Mouse (Mus musculus): ENCODE measurements around the gene Timm29. TPM values are rescaled to one million over a fixed set of nuclear protein-coding genes. Genes with fewer than 3 reads are reported as not detected.

The Timm29 gene
- polyA plus RNA-seq, 1 experiment from 2014 or later = 16.5 TPM

DNA sequence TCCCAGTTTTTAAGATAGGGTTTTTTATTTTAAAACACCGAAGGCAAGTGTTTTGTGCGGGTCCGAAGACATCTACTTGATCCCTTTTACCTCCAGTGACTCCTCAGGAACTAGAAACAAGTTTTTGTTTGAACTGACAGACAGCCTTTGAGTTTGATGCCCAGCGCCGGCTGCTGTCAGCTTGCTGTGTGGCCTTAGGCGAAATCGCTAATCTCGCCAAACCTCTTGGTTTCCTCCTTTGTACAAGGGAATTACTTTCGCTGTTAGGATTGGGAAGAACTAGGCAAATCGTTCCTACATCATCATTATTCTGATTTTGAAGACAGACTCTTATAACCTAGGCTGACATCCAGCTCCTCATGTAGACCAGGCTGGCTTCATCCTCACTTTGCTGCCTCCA is 24.5 kb downstream of the Timm29 start:
- H3K9me3 ChIP-seq (ENCODE audit: low read length) = no peaks in the 10 kb centered on the region
- peak overlapping the region; percentile 54 for H3K4me2 ChIP-seq (replicated peaks; ENCODE audit: low read depth, low read length)
- no peaks in the 10 kb centered on the region for H3K27me3 ChIP-seq (replicated peaks; ENCODE audit: insufficient read depth, low read length)
- H3K4me1 ChIP-seq (ENCODE audit: insufficient read depth, low read depth, low read length) = no peaks in the 10 kb centered on the region
- no peak for ATAC-seq
- H3K27ac ChIP-seq (ENCODE audit: low read length) = peak overlapping the region; percentile 96
- 6% methylated on average over 10 of the region's 10 CpGs for WGBS
- DNase-seq (ENCODE audit: low spot score) = no peak
- H3K36me3 ChIP-seq (ENCODE audit: insufficient read depth, low read length) = no peaks in the 10 kb centered on the region
- H3K4me3 ChIP-seq (ENCODE audit: low read depth, low read length) = peak overlapping the region; percentile 83
- TF ChIP-seq CTCF (IDR thresholded peaks at IDR 0.05) = no peak
- H3K9ac ChIP-seq (replicated peaks; ENCODE audit: low read depth) = peak overlapping the region; percentile 82

DNA sequence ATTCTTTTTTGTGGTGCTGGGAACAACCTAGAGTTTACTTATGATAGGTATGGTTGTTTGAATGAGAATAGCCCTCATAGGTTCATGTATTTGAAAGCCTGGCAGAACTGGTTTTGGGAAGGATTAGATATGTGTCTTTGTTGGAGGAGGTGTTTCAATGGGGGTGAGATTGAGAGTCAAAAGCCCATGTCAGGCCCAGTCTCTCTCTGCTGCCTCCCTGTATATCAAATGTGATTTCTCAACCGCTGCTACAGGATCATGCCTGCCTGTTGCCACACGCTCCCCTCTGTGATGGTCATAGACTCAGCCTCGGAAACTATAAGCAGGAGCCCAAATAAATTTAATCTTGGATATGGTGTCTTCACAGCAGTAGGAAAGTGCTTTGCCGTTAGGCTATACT is 27.7 kb downstream of the Timm29 start:
- Histone ChIP-seq H3K27ac (ENCODE audit: low read length) (no peak overlapping the region), H3K4me2 (replicated peaks; ENCODE audit: low read depth, low read length) (no peak overlapping the region), H3K27me3 (replicated peaks; ENCODE audit: insufficient read depth, low read length) (no peaks in the 10 kb centered on the region), H3K4me1 (ENCODE audit: insufficient read depth, low read depth, low read length) (no peaks in the 10 kb centered on the region), H3K4me3 (ENCODE audit: low read depth, low read length) (no peak overlapping the region), H3K36me3 (ENCODE audit: insufficient read depth, low read length) (no peaks in the 10 kb centered on the region), H3K9me3 (ENCODE audit: low read length) (no peaks in the 10 kb centered on the region), H3K9ac (replicated peaks; ENCODE audit: low read depth) (no peak overlapping the region)
- no peak for TF ChIP-seq CTCF (IDR thresholded peaks at IDR 0.05)
- 72% methylated on average over 4 of the region's 4 CpGs for WGBS
- no peak for DNase-seq (ENCODE audit: low spot score)
- no peak for ATAC-seq

DNA sequence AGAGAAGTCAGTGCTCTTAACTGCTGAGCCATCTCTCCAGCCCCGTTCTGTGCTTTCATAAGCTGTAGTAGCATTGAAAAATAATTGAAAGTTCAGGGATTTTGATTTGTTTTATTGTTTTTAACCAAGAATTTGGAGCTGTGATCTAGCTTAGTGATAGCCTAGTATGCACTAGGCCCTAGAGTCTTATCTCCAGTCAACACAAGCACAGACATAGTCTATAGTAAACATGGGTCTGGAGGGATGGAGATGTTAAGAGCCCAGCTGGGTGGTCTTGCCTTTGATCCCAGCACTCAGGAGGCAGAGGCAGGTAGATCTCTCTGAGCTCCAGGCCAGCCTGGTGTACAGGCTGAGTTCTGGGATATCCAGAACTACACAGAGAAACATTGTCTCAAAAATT is 30.2 kb downstream of the Timm29 start:
- no peak overlapping the region for H3K27ac ChIP-seq (ENCODE audit: low read length)
- no peaks in the 10 kb centered on the region for H3K9me3 ChIP-seq (ENCODE audit: low read length)
- no peaks in the 10 kb centered on the region for H3K27me3 ChIP-seq (replicated peaks; ENCODE audit: insufficient read depth, low read length)
- WGBS = 93% methylated on average over 1 of the region's 1 CpGs
- no peak overlapping the region for H3K9ac ChIP-seq (replicated peaks; ENCODE audit: low read depth)
- H3K4me2 ChIP-seq (replicated peaks; ENCODE audit: low read depth, low read length) = no peak overlapping the region
- no peak for TF ChIP-seq EP300 (IDR thresholded peaks at IDR 0.05)
- no peak for TF ChIP-seq CTCF (IDR thresholded peaks at IDR 0.05)
- H3K36me3 ChIP-seq (ENCODE audit: insufficient read depth, low read length) = no peaks in the 10 kb centered on the region
- no peak overlapping the region for H3K4me3 ChIP-seq (ENCODE audit: low read depth, low read length)
- ATAC-seq (no peak), DNase-seq (ENCODE audit: low spot score) (no peak)
- no peaks in the 10 kb centered on the region for H3K4me1 ChIP-seq (ENCODE audit: insufficient read depth, low read depth, low read length)

DNA sequence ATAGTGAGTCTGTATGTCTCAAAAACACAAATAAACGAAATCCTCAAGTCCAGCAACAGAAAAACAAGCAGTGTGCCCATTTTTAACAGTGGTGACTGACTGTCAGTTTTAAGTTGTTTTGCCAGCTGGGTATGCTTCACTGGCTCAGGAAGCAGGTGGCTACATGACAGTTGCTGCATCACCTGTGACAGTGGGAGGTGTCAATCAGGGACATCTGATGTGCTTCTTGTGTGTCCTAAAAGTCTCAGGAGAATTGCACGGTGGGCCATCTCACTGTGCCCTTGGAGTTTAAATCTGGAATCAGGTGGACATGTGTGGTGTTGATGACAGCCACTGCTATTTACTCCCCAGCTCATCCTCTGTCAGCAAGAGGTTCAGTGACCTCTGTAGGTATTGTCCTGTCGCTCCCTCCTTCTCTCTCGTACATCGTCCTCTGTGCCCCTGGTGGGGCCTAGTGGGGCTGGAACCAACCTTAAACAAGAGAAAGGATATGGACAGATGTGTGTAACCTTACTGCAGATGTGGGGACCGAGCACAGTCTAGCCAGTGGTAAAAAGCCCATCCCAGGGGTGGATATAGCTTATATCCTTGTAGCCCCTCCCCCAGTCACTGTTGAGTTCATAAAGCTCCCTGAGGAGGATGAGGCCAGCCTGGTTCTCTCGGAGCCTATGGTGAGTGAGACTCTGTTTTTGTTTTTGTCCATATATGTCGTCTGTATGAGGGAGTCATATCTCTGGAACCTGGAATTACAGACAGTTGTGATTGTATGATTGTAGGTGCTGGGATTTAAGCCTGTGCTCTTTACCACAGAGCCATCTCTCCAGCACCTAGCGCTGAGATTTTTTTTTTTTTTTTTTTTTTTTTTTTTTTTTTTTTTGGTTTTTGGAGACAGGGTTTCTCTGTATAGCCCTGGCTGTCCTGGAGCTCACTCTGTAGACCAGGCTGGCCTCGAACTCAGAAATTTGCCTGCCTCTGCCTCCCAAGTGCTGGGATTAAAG is 33.1 kb downstream of the Timm29 start:
- ATAC-seq = no peak
- Histone ChIP-seq H3K4me2 (replicated peaks; ENCODE audit: low read depth, low read length) (no peak overlapping the region), H3K4me1 (ENCODE audit: insufficient read depth, low read depth, low read length) (no peaks in the 10 kb centered on the region), H3K9me3 (ENCODE audit: low read length) (no peaks in the 10 kb centered on the region), H3K4me3 (ENCODE audit: low read depth, low read length) (no peak overlapping the region), H3K36me3 (ENCODE audit: insufficient read depth, low read length) (no peaks in the 10 kb centered on the region), H3K27me3 (replicated peaks; ENCODE audit: insufficient read depth, low read length) (no peaks in the 10 kb centered on the region), H3K9ac (replicated peaks; ENCODE audit: low read depth) (no peak overlapping the region), H3K27ac (ENCODE audit: low read length) (no peak overlapping the region)
- no peak for DNase-seq (ENCODE audit: low spot score)
- 81% methylated on average over 10 of the region's 10 CpGs for WGBS
- TF ChIP-seq CTCF (IDR thresholded peaks at IDR 0.05) = no peak
- TF ChIP-seq EP300 (IDR thresholded peaks at IDR 0.05) = no peak

DNA sequence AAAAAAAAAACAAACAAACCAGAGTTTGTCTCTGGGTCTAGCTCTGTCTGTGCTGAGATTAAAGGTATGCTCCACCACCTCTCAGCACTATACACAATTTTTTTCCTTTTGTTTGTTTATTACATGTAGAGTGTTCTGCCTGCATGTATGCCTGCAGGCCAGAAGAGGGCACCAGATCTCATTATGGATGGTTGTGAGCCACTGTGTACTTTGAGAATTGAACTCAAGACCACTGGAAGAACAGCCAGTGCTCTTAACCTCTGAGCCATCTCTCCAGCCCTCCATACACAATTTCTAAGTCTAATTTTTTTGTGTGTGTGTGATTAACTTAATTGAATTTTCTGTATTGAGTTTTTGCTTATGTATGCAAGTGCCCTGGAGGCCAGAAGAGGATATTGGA is 34.0 kb downstream of the Timm29 start:
- DNase-seq (ENCODE audit: low spot score) (peak; percentile 24), ATAC-seq (peak; percentile 35; the same call in 1 of the 2 replicates)
- no peak overlapping the region for H3K27ac ChIP-seq (ENCODE audit: low read length)
- no peaks in the 10 kb centered on the region for H3K9me3 ChIP-seq (ENCODE audit: low read length)
- TF ChIP-seq CTCF (IDR thresholded peaks at IDR 0.05) (peak; percentile 65), EP300 (IDR thresholded peaks at IDR 0.05) (no peak)
- H3K4me1 ChIP-seq (ENCODE audit: insufficient read depth, low read depth, low read length) = no peaks in the 10 kb centered on the region
- no peak overlapping the region for H3K4me2 ChIP-seq (replicated peaks; ENCODE audit: low read depth, low read length)
- H3K27me3 ChIP-seq (replicated peaks; ENCODE audit: insufficient read depth, low read length) = no peaks in the 10 kb centered on the region
- no peak overlapping the region for H3K9ac ChIP-seq (replicated peaks; ENCODE audit: low read depth)
- H3K4me3 ChIP-seq (ENCODE audit: low read depth, low read length) = no peak overlapping the region
- H3K36me3 ChIP-seq (ENCODE audit: insufficient read depth, low read length) = no peaks in the 10 kb centered on the region

DNA sequence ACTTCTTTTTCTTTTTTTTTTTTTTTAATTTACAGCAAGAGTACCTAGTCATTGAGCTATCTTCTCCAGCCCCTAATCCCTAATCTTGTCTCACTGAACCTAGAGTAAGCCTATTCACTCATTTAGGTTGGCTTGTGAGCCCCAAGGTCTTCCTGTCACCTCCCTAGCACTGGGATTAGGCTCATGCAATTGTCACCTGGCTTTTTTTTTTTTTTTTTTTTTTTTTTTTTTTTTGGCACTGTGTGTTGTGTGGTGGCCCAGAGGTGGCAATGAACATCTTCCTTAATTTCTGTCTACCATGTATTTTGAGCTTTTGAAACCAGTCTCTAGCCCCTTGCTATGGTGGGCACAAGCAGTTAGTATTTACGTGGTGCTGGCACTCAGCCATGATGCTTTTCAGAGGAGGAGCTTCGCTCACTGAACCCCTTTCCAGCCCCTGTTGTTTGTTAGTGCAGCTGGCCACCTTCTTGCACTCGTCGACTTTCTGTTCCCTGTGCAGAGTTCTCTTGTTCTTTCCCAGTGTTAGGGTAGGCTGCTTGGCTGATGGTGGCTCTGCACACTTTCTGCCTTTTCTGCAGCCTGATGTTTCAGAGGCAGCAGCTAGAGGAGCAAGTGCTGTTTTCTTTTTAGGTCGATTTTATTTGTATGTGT is 34.7 kb downstream of the Timm29 start:
- 70% methylated on average over 5 of the region's 5 CpGs for WGBS
- TF ChIP-seq CTCF (IDR thresholded peaks at IDR 0.05) (no peak), EP300 (IDR thresholded peaks at IDR 0.05) (no peak)
- Histone ChIP-seq H3K36me3 (ENCODE audit: insufficient read depth, low read length) (no peaks in the 10 kb centered on the region), H3K4me3 (ENCODE audit: low read depth, low read length) (no peak overlapping the region), H3K4me2 (replicated peaks; ENCODE audit: low read depth, low read length) (no peak overlapping the region), H3K27ac (ENCODE audit: low read length) (no peak overlapping the region), H3K9ac (replicated peaks; ENCODE audit: low read depth) (no peak overlapping the region), H3K9me3 (ENCODE audit: low read length) (no peaks in the 10 kb centered on the region), H3K4me1 (ENCODE audit: insufficient read depth, low read depth, low read length) (no peaks in the 10 kb centered on the region), H3K27me3 (replicated peaks; ENCODE audit: insufficient read depth, low read length) (no peaks in the 10 kb centered on the region)
- DNase-seq (ENCODE audit: low spot score) (no peak), ATAC-seq (no peak)
